Comparison of ENCODE assay signal across 22 mouse cellular contexts in genomic region chr8:75030453-75031024, GRCm38 (mm10). TPM values are rescaled to one million over a fixed set of nuclear protein-coding genes. Genes with fewer than 3 reads are reported as not detected.
DNase-seq lines count a peak whose midpoint lies in the region; ATAC-seq and TF ChIP-seq lines count a peak whose summit lies in the region.
"Had no signal": no experiment of that assay in that cellular context is flagged by ENCODE, and none has a peak within 500 bp of the region (broad histone marks: within the 10 kb centered on the region; RNA-seq: fewer than 3 reads in every experiment).

No protein-coding gene starts in this region.

- peaks cover 6% of the 10 kb centered on the region; the same call in 1 of the 2 replicates for H3K4me1 ChIP-seq in kidney, postnatal 0 days (replicated peaks; ENCODE audit: insufficient read depth, low read length)
- H3K4me1 ChIP-seq in kidney, embryonic 15.5 days = peaks cover 13% of the 10 kb centered on the region; the same call in 1 of the 2 replicates
- peaks cover 13% of the 10 kb centered on the region for H3K4me1 ChIP-seq in neural tube, embryonic 15.5 days
- H3K4me1 ChIP-seq in embryonic facial prominence, embryonic 10.5 days = peaks cover 16% of the 10 kb centered on the region

- no peak overlapping the region for H3K9ac ChIP-seq in kidney, postnatal 0 days (ENCODE audit: low read depth, low read length)
- H3K9ac ChIP-seq in kidney, embryonic 15.5 days = no peak overlapping the region
- no peak overlapping the region for H3K9ac ChIP-seq in neural tube, embryonic 15.5 days (replicated peaks)
- H3K9ac ChIP-seq: forebrain, postnatal 0 days; heart, embryonic 13.5 days; lung, embryonic 15.5 days; midbrain, embryonic 15.5 days had no signal

- no peak for DNase-seq in kidney, postnatal 0 days (ENCODE audit: low spot score)
- DNase-seq in 3T3-L1 (ENCODE audit: low read depth, low spot score) (peak; percentile 47), A20 (ENCODE audit: low read depth, low spot score) (peak; percentile 16)
- no peak for DNase-seq in brain, embryonic 14.5 days (ENCODE audit: low read depth)
- DNase-seq in embryonic facial prominence, embryonic 10.5 days (ENCODE audit: low spot score) = no peak
- DNase-seq: adrenal gland, postnatal 14 days; cerebellum, adult 11 months; cerebellum, postnatal 14 days; forebrain, postnatal 0 days; heart, postnatal 4 days; kidney, adult 18-20 months; kidney, postnatal 14 days; right cerebral cortex, postnatal 4 days had no signal

- TF ChIP-seq CTCF in kidney, postnatal 0 days (IDR thresholded peaks at IDR 0.05; ENCODE audit: low read depth) = peak; percentile 13; the same call in 1 of the 2 replicates
- TF ChIP-seq CTCF in brain, embryonic 14.5 days (IDR thresholded peaks at IDR 0.05; ENCODE audit: borderline replicate concordance, extremely low read depth, insufficient read depth, insufficient read length) = peak; percentile 10; the same call in 1 of the 2 replicates

- no peak overlapping the region for H3K4me2 ChIP-seq in kidney, postnatal 0 days (ENCODE audit: low read length)
- H3K4me2 ChIP-seq in kidney, embryonic 15.5 days = no peak overlapping the region
- H3K4me2 ChIP-seq in neural tube, embryonic 15.5 days = no peak overlapping the region
- H3K4me2 ChIP-seq: heart, embryonic 13.5 days; lung, embryonic 15.5 days; midbrain, embryonic 15.5 days had no signal

- H3K36me3 ChIP-seq in kidney, postnatal 0 days (ENCODE audit: insufficient read depth, low read length) = peaks cover 17% of the 10 kb centered on the region; the same call in 1 of the 2 replicates
- peaks cover 58% of the 10 kb centered on the region for H3K36me3 ChIP-seq in kidney, embryonic 15.5 days
- H3K36me3 ChIP-seq in neural tube, embryonic 15.5 days = peaks cover 37% of the 10 kb centered on the region
- H3K36me3 ChIP-seq in embryonic facial prominence, embryonic 10.5 days (replicated peaks) = peaks cover 64% of the 10 kb centered on the region

- no peak for TF ChIP-seq POLR2A in brain, embryonic 14.5 days (IDR thresholded peaks at IDR 0.05; ENCODE audit: borderline replicate concordance, extremely low read depth, insufficient read depth, insufficient read length, poor library complexity, severe bottlenecking)

- no peak for ATAC-seq in kidney, postnatal 0 days (replicated peaks; ENCODE audit: low FRiP score, low read depth)
- ATAC-seq in kidney, embryonic 15.5 days (replicated peaks; ENCODE audit: low FRiP score) = no peak
- no peak for ATAC-seq in neural tube, embryonic 15.5 days (ENCODE audit: low FRiP score)
- ATAC-seq: activated CD4-positive, CD25-positive, alpha-beta regulatory T cell, adult 4 months; forebrain, postnatal 0 days; hindbrain, embryonic 16.5 days; midbrain, embryonic 15.5 days had no signal

- no peak overlapping the region for H3K27ac ChIP-seq in kidney, postnatal 0 days
- H3K27ac ChIP-seq in kidney, embryonic 15.5 days = no peak overlapping the region
- no peak overlapping the region for H3K27ac ChIP-seq in neural tube, embryonic 15.5 days (replicated peaks)
- H3K27ac ChIP-seq in embryonic facial prominence, embryonic 10.5 days (replicated peaks) = no peak overlapping the region
- H3K27ac ChIP-seq: heart, embryonic 13.5 days; limb, embryonic 10.5 days; lung, embryonic 15.5 days; midbrain, embryonic 15.5 days had no signal

- H3K9me3 ChIP-seq in kidney, postnatal 0 days (replicated peaks; ENCODE audit: low read length) = no peaks in the 10 kb centered on the region
- H3K9me3 ChIP-seq in kidney, embryonic 15.5 days (replicated peaks) = no peaks in the 10 kb centered on the region
- no peaks in the 10 kb centered on the region for H3K9me3 ChIP-seq in neural tube, embryonic 15.5 days (replicated peaks)
- H3K9me3 ChIP-seq in embryonic facial prominence, embryonic 10.5 days = no peaks in the 10 kb centered on the region
- H3K9me3 ChIP-seq: heart, embryonic 13.5 days; limb, embryonic 10.5 days; lung, embryonic 15.5 days; midbrain, embryonic 15.5 days had no signal

- no peaks in the 10 kb centered on the region for H3K27me3 ChIP-seq in kidney, postnatal 0 days (ENCODE audit: insufficient read depth, low read length)
- H3K27me3 ChIP-seq in kidney, embryonic 15.5 days = no peaks in the 10 kb centered on the region
- no peaks in the 10 kb centered on the region for H3K27me3 ChIP-seq in neural tube, embryonic 15.5 days (replicated peaks)
- no peaks in the 10 kb centered on the region for H3K27me3 ChIP-seq in embryonic facial prominence, embryonic 10.5 days (replicated peaks; ENCODE audit: low read depth, poor library complexity, severe bottlenecking)
- H3K27me3 ChIP-seq: CH12.LX; heart, embryonic 13.5 days; lung, embryonic 15.5 days; midbrain, embryonic 15.5 days had no signal

- no peak overlapping the region for H3K4me3 ChIP-seq in kidney, postnatal 0 days (replicated peaks; ENCODE audit: low read depth, low read length)
- no peak overlapping the region for H3K4me3 ChIP-seq in kidney, embryonic 15.5 days (replicated peaks)
- H3K4me3 ChIP-seq in neural tube, embryonic 15.5 days (replicated peaks) = no peak overlapping the region
- no peak overlapping the region for H3K4me3 ChIP-seq in embryonic facial prominence, embryonic 10.5 days
- H3K4me3 ChIP-seq: heart, embryonic 13.5 days; limb, embryonic 10.5 days; lung, embryonic 15.5 days; midbrain, embryonic 15.5 days had no signal

- 94% methylated on average over 3 of the region's 3 CpGs for WGBS in kidney, postnatal 0 days
- 91% methylated on average over 3 of the region's 3 CpGs for WGBS in kidney, embryonic 15.5 days
- WGBS in neural tube, embryonic 15.5 days = 93% methylated on average over 3 of the region's 3 CpGs
- WGBS in embryonic facial prominence, embryonic 10.5 days = 95% methylated on average over 3 of the region's 3 CpGs

RNA-seq across cellular contexts. Expression of gene Tom1, which starts 3.0 kb away (rescaled TPM):
- 38.4 and 43.2 TPM in 2 replicates for polyA plus RNA-seq in kidney, postnatal 0 days (2015; fragmentation: Nextera tagmentation; extraction: Ambion mirVana)
- polyA plus RNA-seq in kidney, embryonic 15.5 days (2015; fragmentation: Nextera tagmentation; extraction: Ambion mirVana) = 29.6 and 35.1 TPM in 2 replicates
- 14.5 and 25.4 TPM in 2 replicates for polyA plus RNA-seq in brain, embryonic 14.5 days (2012; rRNA removed)
- 44.1 and 44.4 TPM in 2 replicates for polyA plus RNA-seq in neural tube, embryonic 15.5 days (2015; fragmentation: Nextera tagmentation; extraction: Ambion mirVana)
- polyA plus RNA-seq in embryonic facial prominence, embryonic 10.5 days (2016; fragmentation: Nextera tagmentation; extraction: Ambion mirVana) = 32.0 and 32.3 TPM in 2 replicates

RNA-seq across cellular contexts. Expression of gene Hmgxb4, which starts 37.4 kb away (rescaled TPM):
- polyA plus RNA-seq in kidney, postnatal 0 days (2015; fragmentation: Nextera tagmentation; extraction: Ambion mirVana) = 25.0 and 26.5 TPM in 2 replicates
- polyA plus RNA-seq in kidney, embryonic 15.5 days (2015; fragmentation: Nextera tagmentation; extraction: Ambion mirVana) = 38.6 and 46.4 TPM in 2 replicates
- polyA plus RNA-seq in brain, embryonic 14.5 days (2012; rRNA removed) = 66.2 and 76.5 TPM in 2 replicates
- 31.1 and 33.8 TPM in 2 replicates for polyA plus RNA-seq in neural tube, embryonic 15.5 days (2015; fragmentation: Nextera tagmentation; extraction: Ambion mirVana)
- polyA plus RNA-seq in embryonic facial prominence, embryonic 10.5 days (2016; fragmentation: Nextera tagmentation; extraction: Ambion mirVana) = 46.3 and 46.4 TPM in 2 replicates

Comparison
In these comparisons a context has a peak if more than half of its experiments do, and no peak if none do; other contexts are left out.
1. DNase-seq: peak in 3T3-L1 (single experiment) and A20 (single experiment); none in kidney, postnatal 0 days (single experiment), brain, embryonic 14.5 days (single experiment) and embryonic facial prominence, embryonic 10.5 days (single experiment).